Mouse (Mus musculus) spleen, postnatal 10 days (tissue): ENCODE data around the gene Tacr2.
A peak's percentile ranks its signal among the peaks of the same experiment; 100 is the strongest.

Experiments
- DNase-seq, 2 experiments: peaks; one replicate each; pipeline ENCODE4 v3.0.0; 2021 to 2022; ENCODE audit warnings: low spot score in 2 of 2

Gene Tacr2

DNA sequence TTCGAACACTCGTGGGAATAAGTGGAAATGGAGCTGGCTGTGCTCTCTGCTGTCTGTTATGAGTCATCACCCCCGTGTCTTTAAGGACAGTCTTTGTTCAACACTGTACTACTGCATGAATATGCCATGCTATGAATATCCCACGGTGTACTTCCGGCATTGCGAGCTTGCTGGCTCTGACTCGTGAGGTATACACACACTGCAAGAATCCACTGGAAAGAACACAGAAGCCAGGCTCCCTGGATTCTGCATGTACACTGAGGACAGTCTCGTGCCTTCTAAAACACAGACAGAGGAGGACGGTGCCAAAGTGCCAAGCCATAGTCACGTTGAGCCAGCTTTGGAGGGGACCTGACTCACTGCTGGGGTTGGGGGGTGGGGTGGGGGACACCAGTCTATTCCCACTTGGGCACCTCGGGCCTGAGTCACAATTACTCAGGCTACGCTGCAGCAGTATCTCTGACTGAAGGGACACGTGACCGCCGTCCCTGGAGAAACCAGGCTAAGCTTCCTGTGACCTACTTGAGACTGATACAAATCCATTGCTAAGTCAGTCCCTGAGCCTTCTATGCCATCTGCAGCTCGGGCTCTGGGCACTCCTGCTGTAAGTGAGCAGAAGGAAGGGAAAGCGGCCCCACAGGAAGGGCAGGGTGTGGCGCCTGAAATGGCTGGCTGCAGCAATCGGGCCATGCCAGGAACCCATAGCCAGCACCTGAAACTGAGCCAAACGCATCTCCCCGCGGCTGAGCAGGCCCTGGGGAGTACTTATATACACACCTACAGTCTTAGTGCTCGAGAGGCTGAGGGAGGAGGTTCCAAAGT is 48.0 kb downstream of the Tacr2 start:
- peak in 1 of 2 experiments; percentile 32 for DNase-seq

DNA sequence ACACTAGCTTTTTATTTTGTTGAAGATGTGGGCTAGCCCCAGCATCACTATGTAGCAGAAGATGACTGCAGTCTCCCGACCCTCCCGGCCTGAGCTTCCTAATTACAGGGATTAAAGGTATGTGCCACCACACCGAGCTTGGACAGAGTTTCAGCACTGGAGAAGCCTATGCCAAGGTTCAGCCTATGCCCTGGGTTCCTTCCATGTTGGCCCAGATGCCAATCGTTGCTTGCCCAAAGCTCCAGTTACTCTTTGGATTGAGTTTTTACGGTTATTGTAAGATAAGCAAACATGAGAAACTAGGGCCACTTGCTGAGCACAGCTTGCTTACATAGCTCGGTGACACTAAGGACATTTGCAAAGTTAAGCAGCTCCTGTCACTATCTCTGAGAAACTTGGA is 52.9 kb downstream of the Tacr2 start:
- DNase-seq, result no peak

DNA sequence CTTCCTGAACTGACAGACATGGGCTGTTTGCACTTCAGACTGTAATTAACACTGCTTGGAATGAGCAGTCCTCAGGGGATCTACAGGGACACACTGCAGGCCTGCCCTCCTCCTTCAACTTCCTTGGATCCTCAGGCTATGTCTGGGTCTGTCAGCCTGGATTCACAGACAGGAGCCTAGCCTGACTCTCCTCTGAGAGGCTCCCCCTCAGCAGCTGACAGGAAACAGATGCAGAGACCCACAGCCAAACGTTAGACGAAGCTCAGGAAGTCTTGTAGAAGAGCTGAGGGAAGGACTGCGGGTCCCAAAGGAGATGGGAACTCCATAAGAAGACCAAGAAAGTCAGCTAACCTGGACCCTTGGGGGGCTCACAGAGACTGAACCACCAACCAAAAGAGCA is 54.2 kb downstream of the Tacr2 start:
- no peak for DNase-seq

DNA sequence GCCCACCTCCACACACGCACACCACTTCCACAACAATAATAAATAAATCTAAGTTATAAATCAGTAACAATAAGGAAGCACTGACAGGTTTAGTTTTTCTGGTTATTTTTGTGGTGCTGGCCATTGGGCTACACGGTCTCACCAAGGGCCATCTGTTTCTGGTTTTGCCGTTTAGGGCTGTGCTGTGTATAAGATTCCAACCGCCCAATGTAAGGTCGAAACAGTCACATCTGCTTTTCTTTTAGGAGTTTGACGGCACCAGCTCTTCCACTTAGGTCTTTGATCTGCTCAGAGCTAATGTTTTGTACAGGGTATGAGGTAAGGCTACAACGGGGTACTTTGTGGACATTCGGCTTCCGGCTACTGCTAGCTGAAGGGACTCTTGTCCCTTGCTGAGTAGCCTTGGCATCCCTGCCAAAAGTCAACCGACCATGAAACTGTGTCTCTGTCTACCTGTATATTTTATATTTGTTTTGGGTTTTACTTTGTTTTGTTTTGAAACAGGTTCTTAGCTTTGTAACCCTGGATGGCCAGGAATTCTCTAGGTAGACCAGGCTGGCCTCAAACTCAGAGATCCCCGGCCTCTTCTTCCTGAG is 56.8 kb downstream of the Tacr2 start:
- DNase-seq, result no peak

DNA sequence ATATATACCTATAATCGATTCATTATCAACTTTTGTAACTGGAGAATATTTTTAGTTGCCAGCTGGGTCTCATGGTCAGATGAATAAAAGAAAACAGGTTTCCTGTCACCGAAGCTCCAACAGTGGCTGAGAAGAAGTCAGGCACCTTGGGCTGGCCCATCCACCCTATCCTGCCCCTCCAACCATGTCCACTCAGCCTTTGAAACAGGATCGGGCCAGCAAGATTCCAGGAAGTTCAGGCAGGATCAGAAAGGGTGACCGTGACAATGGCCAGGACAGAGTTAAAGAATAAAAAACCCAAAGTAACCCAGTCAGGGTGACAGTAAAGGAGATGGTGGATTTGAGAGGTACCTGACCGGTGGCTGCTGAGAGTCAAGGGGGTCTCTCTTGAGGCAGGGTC is 57.4 kb downstream of the Tacr2 start:
- DNase-seq, result no peak

DNA sequence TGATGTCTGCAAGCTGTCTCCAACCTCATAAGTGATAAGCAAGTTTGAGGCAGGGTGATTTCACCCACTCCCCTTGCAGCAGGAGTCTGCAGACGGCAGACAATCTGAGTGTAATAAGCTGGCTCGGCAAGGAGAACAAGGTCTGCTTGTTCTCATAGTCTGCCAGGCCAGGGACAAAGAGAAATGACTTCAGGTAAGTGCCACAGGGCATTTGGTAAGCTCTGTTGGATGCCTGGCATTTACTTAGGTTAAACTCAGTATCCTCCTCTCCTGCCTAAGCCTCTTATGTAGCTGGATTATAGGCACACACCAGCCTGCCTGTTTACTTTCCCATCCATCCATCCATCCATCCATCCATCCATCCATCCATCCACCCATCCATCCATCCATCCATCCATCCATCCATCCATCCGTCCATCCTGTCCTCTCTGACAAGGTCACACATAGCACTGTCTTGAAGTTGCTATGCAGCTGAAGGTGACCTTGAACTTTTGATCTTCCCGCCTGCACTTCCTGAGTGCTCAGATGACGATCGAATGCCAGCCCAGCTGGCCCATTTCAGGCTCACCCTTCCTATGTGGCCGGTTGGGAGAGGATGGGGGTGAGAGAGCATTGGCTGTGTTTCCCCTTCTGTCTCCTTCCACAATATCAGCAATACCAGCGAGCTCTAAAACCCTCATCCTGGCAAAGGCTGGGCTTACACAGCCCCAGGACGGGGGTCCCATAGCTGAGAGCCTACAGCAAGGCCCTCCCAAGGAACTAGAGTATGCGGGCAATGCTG is 58.2 kb downstream of the Tacr2 start:
- no peak for DNase-seq

DNA sequence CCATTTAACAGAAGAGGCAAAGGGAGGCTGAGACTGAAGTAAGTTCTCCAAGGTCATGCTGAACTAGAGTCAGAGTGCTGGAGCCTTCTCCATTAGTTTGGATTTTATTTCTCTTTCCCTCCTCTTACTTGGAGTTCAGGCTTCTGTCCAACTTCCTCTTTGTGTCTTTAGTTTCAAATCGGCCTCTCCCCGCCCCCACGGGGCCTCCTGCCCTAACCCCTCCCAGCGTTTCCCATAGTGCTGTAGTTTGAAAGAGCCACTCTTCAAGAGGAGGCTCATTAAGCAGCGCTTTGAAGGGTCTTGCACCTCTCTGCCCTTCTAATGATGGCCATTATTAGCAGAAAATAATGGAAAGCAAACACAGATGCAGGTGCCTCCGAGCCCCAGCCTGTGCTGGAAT is 59.2 kb downstream of the Tacr2 start:
- peak in 1 of 2 experiments; percentile 55 for DNase-seq

DNA sequence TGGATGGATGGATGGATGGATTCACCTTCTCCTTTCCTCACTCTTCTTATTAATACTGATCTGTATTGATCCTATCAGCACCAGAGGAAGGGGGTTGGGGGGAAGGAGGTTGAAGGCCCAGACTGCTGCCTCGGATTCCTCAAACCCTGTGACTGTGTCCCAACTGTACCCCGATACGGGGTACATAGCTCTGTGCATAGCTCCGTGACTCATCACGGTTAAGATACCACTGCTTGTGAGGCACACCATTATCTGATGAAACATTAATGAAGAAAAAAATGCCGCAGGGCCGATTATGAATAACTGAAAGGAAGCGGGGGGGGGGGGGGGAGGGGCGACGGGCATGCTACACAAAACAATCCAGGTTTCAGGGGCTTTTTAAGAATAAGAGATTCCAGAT is 60.9 kb downstream of the Tacr2 start:
- no peak for DNase-seq

DNA sequence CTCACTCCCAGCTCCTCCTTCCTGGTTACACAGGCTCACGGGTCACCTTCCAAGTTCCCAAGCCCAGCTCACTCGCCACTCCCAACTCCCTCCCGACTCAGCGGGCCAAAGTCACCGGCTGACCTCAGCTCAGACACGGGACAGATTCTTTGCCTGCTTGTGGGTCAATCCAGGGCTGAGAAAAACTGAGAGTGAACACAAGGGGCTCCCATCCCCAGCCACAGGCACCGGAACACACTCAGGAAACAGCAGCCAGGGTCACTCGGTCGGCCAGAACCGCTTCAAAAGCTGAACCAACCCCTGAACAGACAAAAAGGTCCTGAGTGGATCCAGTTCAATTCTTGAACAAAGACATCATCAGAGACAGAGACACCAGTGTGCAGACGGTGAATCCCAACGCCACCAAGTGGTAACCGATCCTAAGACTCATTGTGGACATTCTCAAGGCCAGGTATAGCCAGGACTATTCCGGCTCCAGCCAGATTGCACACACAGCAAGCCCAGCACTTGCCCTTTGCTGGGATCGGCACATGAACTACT is 61.7 kb downstream of the Tacr2 start:
- no peak for DNase-seq
